Mouse (Mus musculus) heart, postnatal 10 days (tissue): Measurements from ENCODE around the gene Pdss1. TPM values are rescaled to one million over a fixed set of nuclear protein-coding genes. Genes with fewer than 3 reads are reported as not detected.
"Not testable (repeated sequence)": the region's sequence is repeated elsewhere in the genome, so short reads cannot be mapped to it uniquely, and the experiment has no call there.

Experiments used
- DNase-seq, 2 experiments: peaks; one replicate each; pipeline ENCODE4 v3.0.0; 2021
- intact Hi-C: fragments of 180-260 bp; cut with DNase I; formaldehyde crosslinking; loops from one replicate; pipeline ENCODE4 v1.15.1; 2025
- total RNA-seq, 2 experiments: library from RNA; stranded (reverse); gene quantifications; 2 replicates each; pipeline ENCODE4 v1.2.3; 2021

Gene Pdss1
- 10 to 100 TPM; 32.6 to 34.0 TPM for total RNA-seq

DNA sequence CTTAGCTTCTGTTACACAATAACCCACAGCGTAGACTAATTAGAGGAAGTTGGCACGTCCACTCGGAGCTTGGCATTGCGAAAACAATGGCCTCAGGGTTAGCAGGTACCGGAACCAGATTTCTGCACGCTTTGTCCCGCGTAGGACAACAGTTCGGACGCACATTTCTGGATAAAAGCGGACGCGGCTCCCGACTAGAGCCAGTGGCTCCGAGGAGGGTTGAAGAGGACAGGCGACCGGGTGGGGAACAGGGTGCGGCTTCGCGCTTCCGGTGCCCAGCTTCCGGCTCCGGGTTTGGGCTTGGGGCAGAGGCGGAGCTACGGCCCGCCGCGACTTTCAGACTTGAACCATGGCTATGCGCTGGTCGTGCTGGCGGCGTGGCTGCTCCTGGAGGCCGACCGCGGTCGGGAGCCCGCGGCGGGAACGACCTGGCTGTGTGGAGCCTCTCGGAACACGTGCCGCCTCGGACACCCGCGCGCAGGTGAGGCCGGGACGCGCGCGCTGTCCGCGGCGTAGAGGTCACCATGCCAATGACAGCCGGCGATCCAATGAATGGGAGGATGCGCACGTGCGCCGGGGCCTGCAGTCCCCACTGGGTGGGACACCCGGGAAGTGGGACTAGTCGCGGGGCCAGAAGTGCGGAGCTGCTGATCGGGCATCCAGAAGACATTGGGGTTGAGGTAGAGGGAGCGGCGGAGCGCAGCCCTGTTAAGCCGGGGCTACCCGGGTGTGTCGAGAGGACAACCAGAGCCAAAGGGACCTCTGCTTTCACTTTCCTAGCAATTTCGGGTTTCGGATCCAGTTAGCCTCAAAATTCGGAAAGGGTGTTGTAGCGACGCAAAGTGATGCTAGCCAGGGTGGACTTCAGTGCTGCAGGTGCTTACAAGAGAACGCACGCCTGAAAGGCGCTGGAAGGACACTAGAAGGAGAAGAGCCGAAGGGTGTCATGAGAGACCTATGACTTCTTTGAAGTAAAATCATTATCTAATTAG is at the start of gene Pdss1:
TSS of gene Pdss1 (plus strand) at position 241 of the 992 bp plus-strand sequence.
- intact Hi-C loops, result loop anchor here (2.0 to 10.0 kb wide), 3 partner anchors 139 to 261 kb away; partner anchors contain the start of genes Acbd5, Mastl and Yme1l1
- DNase-seq, result peak; percentile 94 to 95

DNA sequence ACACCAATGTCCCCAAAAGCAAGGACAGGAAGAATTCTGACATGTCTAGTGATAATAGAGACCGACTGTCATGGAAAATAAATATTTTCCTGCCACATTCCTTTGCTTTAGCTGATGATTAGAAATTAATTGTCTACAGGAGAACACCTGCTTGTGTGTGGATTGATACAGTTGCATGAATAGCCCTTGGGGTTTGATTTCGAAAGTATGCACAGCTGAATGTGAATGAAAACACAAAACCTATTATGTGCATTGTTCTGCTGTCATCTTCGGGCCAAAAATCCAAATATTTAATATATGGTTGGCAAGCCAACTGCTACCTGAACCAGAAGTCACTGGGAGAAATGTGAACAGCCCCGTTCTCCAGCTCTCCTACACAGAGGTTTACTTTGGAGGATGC is 43.4 kb upstream of the Pdss1 start:
- DNase-seq, result no peak
- intact Hi-C loops, result no loop called here

DNA sequence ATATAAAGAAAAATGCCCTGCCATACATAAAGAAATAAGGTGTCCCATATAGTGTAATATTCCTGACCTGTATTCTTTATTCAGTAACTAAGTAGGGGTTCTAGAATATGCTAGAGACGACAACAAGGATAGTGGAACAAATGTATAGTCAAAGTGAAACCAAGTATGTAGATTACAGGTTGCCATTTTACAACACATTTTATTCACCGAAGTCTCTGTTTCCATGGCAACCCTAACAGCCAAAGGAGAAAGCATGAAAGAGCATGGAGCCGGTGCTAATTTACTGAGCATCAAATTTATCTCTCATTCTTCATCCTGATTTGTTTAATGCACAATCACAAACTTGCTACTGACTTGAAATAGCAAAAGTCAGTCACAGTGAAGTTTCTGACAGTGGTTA is 37.8 kb upstream of the Pdss1 start:
- intact Hi-C loops, result no loop called here
- no peak for DNase-seq

DNA sequence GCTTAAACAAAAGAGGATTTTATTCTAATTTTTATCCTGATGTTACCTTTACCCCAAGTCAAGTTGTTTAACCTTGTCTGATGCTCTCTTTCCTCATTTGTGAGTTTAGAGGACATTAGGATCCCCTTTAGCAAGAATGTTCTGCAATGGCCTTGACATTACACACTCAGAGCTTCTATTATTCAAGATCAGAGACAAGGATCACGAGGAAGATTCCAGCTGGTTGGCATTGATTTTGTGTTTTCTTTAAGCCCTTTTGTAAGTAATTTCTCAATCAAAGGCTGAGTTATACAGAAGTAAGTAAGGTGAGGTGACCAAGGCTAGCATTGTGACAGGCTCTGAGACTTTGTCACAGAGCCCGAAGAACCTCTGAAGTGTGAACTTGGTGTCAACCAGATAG is 33.1 kb upstream of the Pdss1 start:
- intact Hi-C loops, result loop anchor here (5.0 kb wide), 1 partner anchor 90 kb away; the partner anchor contains the start of gene Apbb1ip
- DNase-seq, result no peak

DNA sequence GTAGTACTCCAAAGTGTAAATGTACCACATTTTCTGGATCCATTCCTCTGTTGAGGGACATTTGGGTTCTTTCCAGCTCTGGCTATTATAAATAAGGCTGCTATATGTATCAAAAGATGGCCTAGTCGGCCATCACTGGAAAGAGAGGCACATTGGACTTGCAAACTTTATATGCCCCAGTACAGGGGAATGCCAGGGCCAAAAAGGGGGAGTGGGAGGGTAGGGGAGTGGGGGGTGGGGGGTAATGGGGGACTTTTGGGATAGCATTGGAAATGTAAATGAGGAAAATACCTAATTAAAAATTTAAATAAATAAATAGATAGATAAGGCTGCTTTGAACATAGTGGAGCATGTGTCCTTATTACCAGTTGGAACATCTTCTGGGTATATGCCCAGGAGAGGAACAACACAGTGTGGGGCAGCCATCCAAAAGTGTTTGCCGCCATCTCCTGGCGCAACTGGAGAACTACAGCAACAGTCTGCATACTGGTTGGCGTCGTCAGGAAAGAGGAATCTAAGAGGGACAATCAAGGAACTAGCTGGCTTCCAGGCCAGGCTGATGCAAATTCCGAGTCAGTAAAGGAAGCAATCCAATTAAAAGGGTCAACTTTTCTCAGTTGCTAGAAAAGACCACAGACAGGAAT is 30.8 kb upstream of the Pdss1 start:
- DNase-seq, result peak; percentile 75 to 86
- intact Hi-C loops, result loop anchor here (1.0 to 5.0 kb wide), 3 partner anchors 92 to 907 kb away; partner anchors contain the start of gene Apbb1ip

DNA sequence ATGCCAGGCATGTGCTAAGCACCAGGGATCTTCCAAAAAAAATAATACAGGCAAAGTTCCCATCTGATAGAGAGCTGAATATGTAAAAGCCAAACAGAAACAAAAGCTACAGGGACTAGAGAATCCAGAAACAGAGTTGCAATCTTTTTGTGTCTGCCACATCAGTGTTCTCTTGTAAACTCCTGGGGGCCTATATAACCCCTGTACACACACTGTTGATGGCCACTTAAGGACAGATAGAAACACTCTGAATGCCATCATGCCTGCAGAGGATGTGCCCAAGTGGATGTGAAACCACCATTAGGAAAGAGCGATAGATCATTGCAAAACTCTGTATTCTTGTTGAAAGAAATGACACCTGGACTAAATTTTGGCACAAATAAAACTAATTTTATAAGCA is 29.5 kb upstream of the Pdss1 start:
- DNase-seq, result no peak
- intact Hi-C loops, result loop anchor here (5.0 kb wide), 1 partner anchor 909 kb away; no protein-coding TSS in a partner anchor

DNA sequence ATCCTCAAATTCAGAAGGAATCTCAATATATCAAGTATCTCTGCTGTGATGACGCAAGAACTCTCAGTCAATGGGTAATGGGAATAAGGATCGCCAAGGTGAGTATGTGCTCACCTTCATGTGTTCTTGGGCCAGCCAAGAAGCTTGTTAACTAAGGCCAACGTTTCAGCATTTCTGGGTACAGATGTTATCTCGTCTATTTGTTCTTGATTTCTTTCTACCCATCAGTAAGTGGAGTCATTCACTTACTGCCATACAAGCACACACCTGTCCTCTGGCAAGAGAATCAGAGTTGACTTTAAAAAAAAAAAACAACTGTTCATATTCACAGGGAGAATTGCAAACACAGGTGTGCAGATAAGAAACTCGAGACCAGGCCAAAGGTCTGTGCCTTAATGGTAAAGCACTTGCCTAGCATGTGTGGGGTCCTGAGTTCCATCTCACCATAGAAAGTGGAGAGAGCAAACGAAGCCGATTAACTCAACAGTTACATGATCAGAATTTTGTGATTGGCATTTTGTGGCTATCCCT is 28.4 kb upstream of the Pdss1 start:
- intact Hi-C loops, result loop anchor here (5.0 kb wide), 1 partner anchor 910 kb away; no protein-coding TSS in a partner anchor
- DNase-seq, result no peak

DNA sequence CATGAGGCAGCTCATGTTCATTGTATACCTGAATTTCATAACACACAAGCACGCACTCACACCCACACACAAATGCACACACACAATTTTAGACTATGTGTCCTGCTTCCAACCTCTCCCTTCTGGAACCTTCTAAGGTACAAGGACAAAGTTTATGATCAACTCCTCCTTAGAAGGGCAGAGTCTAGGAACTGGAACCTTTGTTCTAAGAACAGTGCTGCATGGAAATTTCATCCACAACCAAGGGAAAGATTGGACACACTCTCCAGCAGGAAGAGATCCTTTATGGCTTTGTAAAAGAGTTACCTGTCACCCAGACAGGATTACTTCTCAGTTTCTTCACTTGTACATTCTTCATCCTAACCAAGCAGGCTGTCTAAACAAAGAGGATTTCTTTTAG is 22.2 kb upstream of the Pdss1 start:
- intact Hi-C loops, result no loop called here

DNA sequence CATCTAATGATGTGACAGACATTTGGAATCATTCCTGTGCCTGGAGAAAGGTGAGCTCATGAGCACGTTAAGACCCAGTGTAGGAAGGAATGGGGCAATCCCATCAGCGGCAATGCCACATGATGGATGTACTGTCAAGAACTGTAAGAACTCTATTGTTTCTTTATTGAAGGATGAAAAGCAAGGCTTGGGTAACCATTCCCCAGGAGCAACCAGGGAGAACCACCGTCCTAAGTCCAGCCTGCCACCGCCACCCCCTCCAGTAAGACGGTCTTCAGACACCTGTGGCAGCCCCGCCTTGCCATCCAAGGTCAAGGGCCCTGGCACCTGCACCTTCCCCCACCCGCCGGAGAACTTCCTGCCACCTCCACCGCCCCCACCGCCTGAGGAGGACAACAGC is 20.7 kb upstream of the Pdss1 start:
- intact Hi-C loops, result no loop called here
- DNase-seq, result no peak

More for the DNA sequence above, 22.2 kb upstream of the Pdss1 start:
- DNase-seq, result no peak

DNA sequence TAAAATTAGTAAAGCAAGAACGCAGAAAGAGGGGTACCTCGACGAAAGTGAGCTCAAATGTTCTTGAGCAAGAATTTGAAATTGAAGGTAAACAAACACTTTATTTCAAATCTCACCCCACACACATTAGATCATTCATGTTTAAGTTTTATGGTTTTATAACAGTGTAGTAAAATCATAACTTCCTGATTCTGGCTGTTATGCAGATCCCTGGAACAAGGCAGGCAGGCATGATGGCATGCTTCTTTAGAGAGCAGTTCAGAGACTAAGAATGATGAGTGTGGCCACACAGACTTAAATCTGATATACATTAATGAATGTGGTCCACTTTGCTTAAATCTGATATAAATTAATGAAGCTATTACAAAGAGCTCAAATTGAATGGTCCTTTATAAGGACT is 18.7 kb upstream of the Pdss1 start:
- DNase-seq, result no peak
- intact Hi-C loops, result no loop called here

DNA sequence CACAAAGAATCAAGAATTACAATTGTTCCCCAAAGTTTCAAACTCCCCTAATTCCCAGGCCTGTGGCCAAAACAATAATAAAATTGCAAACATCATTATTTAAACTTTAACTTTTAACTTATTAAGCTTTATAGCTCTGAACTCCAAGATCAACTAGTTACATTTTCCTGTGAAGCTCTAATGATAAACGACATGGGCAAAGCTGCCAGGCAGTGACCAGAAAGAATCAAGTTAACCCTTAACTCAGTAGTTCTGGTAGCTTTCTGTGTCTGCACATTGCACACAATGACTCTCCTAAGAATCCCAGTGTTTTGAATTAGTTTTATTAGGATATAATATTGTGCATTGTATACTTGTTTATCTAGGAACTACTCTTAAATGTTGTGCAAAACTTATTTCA is 16.5 kb upstream of the Pdss1 start:
- intact Hi-C loops, result no loop called here
- no peak for DNase-seq

DNA sequence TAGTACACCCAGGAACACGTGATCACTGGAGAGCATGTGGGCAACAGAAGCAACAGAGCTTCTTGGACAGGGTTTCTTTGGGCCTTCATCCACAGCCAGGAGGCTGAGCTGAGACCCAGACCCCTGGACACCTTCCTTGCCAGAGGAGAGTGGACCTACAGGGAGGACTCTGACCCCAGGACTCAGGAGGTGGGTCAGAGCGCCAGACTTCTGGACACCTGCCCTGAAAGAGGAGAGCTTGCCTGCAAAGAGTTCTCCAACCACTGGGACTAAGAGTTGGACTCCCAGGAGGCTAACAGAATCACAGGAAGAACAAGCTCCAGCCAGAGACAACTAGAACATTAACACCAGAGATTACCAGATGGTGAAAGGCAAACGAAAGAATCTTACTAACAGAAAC is 14.6 kb upstream of the Pdss1 start:
- DNase-seq, intact Hi-C loops: not testable (repeated sequence)

DNA sequence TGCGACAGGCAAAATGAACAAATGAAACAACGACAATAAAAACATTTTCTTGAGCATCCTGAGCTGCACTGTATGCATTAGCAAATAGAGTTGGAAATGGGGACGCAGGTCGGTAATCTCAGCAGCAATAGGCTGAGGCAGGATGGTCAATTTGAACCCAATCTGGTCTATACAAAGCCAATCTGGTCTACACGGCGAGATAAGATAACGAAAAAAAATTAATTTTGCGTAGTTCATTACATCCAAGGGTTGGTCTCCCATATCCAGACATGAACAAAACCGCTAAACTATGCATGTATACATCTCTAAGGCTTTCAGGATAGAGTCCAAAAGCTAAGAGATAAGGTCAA is 415 bp upstream of the Pdss1 start:
- no peak for DNase-seq
- intact Hi-C loops, result loop anchor here (2.0 to 10.0 kb wide), 3 partner anchors 140 to 262 kb away; partner anchors contain the start of genes Acbd5, Mastl and Yme1l1

DNA sequence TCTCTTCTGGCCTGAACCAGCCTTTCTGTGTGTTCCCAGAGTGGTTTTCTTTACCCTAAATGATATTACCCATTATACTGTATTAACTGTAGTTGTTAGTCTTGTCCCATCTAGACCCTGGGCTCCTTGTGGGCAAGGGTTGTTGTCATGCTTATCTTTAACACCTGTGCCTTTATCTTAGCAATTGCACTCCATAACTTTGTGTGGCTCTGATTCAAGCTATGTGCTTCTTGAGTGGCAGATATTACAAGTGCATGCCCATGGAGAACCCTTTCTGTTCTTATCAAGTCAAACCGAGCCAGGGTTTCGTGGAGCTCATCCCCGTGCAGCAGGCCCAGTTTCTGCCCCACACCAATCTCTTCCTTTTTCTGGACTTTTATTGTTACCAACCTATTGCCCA is 8.6 kb downstream of the Pdss1 start:
- intact Hi-C loops, result no loop called here
- DNase-seq, result no peak

DNA sequence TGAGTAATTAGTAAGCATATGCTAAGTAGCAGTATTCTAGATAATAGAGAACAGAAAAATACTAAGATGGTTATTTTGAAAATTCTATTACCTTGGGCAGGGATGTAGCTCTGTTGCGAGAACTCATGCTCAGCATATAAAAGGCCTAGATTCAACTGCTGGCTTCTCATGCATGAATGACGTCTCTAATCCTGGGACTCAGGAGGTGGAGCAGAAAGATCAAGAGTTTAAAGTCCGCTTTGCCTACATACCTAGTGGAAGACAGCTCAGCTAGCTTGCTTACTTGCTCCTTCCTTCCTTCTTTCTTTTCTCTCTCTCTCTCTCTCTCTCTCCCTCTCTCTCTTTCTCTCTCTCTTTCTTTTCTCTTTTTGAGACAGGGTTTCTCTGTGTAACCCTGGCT is 19.1 kb downstream of the Pdss1 start:
- no peak for DNase-seq
- intact Hi-C loops, result no loop called here

DNA sequence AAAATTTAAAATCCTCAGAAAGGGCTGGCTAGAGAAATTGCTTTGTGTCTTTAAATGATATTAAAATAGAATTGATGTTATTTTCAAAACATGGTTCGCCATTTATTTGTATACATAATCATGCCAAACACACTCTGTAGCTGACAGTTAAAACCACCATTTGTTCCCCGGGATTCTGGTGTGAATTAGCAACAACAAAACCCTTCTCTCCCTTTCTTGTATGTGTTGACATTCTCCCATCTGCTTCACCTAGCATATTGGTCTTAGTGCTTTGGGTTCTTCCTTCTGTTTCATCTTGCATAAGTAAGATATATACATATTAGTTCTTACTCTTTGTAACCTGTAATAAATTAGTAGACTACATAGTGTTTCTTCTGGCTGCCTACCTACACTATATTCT is 23.3 kb downstream of the Pdss1 start:
- DNase-seq, result no peak
- intact Hi-C loops, result loop anchor here (5.0 kb wide), 1 partner anchor 154 kb away; no protein-coding TSS in a partner anchor

DNA sequence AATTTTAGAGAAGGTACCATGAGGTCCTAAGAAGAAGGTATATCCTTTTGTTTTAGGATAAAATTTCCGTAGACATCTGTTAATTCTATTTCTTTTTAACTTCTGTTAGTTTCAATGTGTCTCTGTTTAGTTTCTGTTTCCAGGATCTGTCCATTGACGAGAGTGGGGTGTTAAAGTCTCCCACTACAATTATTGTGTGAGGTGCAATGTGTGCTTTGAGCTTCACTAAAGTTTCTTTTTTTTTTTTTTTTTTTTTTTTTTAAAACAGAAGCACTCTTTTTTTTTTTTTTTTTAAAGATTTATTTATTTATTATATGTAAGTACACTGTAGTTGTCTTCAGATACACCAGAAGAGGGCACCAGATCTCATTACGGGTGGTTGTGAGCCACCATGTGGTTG is 30.6 kb downstream of the Pdss1 start:
- intact Hi-C loops, result not testable (repeated sequence)

DNA sequence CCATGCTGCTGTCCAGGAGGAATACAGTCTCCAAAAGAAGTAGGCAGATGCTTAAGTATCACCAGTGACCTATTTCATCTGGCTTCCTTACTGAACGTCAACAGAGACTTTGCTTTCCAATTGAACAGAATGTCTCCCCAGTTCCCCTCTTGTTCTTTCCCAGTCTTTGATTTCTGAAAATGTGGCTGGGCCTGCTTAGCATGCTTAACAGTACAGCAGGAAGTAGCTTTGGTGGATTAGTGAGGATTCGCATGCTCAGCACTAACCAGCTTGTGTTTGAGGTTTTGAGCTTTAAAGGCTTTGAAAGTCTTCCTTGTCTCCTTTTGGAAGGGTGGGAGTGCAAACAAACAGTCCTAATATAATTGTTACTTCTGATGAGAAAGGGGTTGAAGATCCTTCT is 32.9 kb downstream of the Pdss1 start:
- intact Hi-C loops, result no loop called here
- DNase-seq, result no peak

More for the DNA sequence above, 30.6 kb downstream of the Pdss1 start:
- not testable (repeated sequence) for DNase-seq

DNA sequence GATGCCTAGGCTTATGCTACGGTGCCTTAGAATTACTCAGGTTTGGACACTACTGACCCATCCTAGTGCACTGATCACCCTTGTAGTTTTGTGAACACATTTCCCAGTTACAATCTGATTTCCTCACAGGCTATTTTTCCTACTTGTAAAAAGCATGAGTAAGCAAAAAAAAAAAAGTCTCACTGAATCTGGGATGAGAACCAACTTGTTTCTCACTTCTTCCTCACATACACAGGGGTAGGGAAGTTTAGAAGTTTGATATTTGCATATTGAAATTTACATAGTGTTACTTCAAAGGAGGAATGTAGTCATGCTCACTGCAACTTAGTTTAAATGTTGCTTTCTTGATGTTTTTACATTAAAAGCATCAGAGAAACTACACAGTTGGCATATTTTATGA is 38.2 kb downstream of the Pdss1 start:
- intact Hi-C loops, result no loop called here
- DNase-seq, result no peak

DNA sequence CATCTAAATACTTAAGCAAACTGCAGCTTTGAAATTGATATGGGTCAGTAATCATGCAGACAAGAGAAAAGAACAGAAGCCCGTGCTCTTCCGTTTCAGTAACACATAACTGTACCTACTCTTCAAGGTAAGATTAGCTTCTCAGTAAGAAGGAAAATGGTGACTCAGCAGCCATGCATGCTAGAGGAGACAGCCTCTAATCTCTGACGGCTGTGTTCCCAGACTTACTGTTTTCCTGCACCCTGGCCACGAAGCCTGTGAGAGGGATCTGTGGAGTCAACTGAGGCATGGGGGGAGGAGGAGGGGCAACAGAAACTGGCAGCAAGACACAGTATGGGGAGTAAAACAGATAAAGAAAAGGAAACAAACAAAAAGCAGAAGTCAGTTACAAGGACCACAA is 54.6 kb downstream of the Pdss1 start:
- peak in 1 of 2 experiments; percentile 11 for DNase-seq
- intact Hi-C loops, result no loop called here

DNA sequence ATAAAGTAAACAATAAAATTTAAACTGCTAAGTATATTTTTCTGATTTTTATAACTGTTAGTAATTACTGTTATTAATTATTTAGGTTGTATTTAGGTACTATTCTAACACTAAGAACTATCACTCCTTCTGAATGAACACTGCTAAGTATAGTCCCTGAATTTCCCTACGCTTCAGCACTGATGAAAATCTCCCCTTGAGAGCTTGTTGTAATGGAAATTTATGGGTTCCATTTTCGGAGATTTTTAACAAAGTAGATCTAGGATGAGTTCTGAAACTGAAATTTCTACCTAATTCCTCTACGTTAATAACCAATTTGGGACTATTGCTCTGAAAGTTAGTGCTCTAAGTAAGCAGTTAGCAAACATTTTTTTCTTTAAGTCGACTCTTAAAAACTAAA is 59.0 kb downstream of the Pdss1 start:
- DNase-seq, result no peak
- intact Hi-C loops, result no loop called here
